Mouse (Mus musculus): ENCODE results near the gene Pdgfb. TPM values are rescaled to one million over a fixed set of nuclear protein-coding genes. Genes with fewer than 3 reads are reported as not detected.

The Pdgfb gene
- total RNA-seq, 2 experiments from 2014 or later, result 0.40 to 1.3 TPM

- peak; percentile 60 for ATAC-seq (ENCODE audit: poor library complexity, severe bottlenecking)
Observed at GRCm38 (mm10) chr15:80034913-80035312, 20.1 kb upstream of the Pdgfb start.

- no peak for ATAC-seq (ENCODE audit: poor library complexity, severe bottlenecking)
Observed at GRCm38 (mm10) chr15:80034366-80034765, 19.6 kb upstream of the Pdgfb start.

GRCm38 (mm10) chr15:80031133-80031532 is 16.4 kb upstream of the Pdgfb start:
- no peak for ATAC-seq (ENCODE audit: poor library complexity, severe bottlenecking)

- ATAC-seq (ENCODE audit: poor library complexity, severe bottlenecking), result peak; percentile 72
Observed at GRCm38 (mm10) chr15:80030399-80030798, 15.6 kb upstream of the Pdgfb start.

- ATAC-seq (ENCODE audit: poor library complexity, severe bottlenecking), result no peak
Observed at GRCm38 (mm10) chr15:80028862-80029261, 14.1 kb upstream of the Pdgfb start.

- no peak for ATAC-seq (ENCODE audit: poor library complexity, severe bottlenecking)
Observed at GRCm38 (mm10) chr15:80026689-80027353, 12.0 kb upstream of the Pdgfb start.

- no peak for ATAC-seq (ENCODE audit: poor library complexity, severe bottlenecking)
Observed at GRCm38 (mm10) chr15:80026061-80026460, 11.3 kb upstream of the Pdgfb start.

- ATAC-seq (ENCODE audit: poor library complexity, severe bottlenecking), result no peak
Observed at GRCm38 (mm10) chr15:80025615-80026014, 10.8 kb upstream of the Pdgfb start.

GRCm38 (mm10) chr15:80024331-80025313 is 9.8 kb upstream of the Pdgfb start:
- ATAC-seq (ENCODE audit: poor library complexity, severe bottlenecking), result no peak

- no peak for ATAC-seq (ENCODE audit: poor library complexity, severe bottlenecking)
Observed at GRCm38 (mm10) chr15:80020516-80020915, 5.7 kb upstream of the Pdgfb start.

- ATAC-seq (ENCODE audit: poor library complexity, severe bottlenecking), result no peak
Observed at GRCm38 (mm10) chr15:80019625-80020024, 4.8 kb upstream of the Pdgfb start.

GRCm38 (mm10) chr15:80019220-80019619 is 4.4 kb upstream of the Pdgfb start:
- ATAC-seq (ENCODE audit: poor library complexity, severe bottlenecking), result no peak

- no peak for ATAC-seq (ENCODE audit: poor library complexity, severe bottlenecking)
Observed at GRCm38 (mm10) chr15:80016563-80017301, 2.0 kb upstream of the Pdgfb start.

- no peak for ATAC-seq (ENCODE audit: poor library complexity, severe bottlenecking)
Observed at GRCm38 (mm10) chr15:80015211-80015952, 605 bp upstream of the Pdgfb start.

GRCm38 (mm10) chr15:80014031-80014320 is 801 bp downstream of the Pdgfb start:
- no peak for ATAC-seq (ENCODE audit: poor library complexity, severe bottlenecking)

- no peak for ATAC-seq (ENCODE audit: poor library complexity, severe bottlenecking)
Observed at GRCm38 (mm10) chr15:80013256-80014030, 1.3 kb downstream of the Pdgfb start.

- ATAC-seq (ENCODE audit: poor library complexity, severe bottlenecking), result no peak
Observed at GRCm38 (mm10) chr15:80012527-80013201, 2.1 kb downstream of the Pdgfb start.

GRCm38 (mm10) chr15:80011778-80012526 is 2.8 kb downstream of the Pdgfb start:
- peak; percentile 29; the same call in 1 of the 2 replicates for ATAC-seq (ENCODE audit: poor library complexity, severe bottlenecking)

- no peak for ATAC-seq (ENCODE audit: poor library complexity, severe bottlenecking)
Observed at GRCm38 (mm10) chr15:80011194-80011593, 3.6 kb downstream of the Pdgfb start.

All from megakaryocyte, adult 5-6 weeks (primary cell).